Mouse (Mus musculus) hindbrain, embryonic 16.5 days (tissue): Measurements from ENCODE around the gene Tex28. TPM values are rescaled to one million over a fixed set of nuclear protein-coding genes. Genes with fewer than 3 reads are reported as not detected.
"Not testable (repeated sequence)": the region's sequence is repeated elsewhere in the genome, so short reads cannot be mapped to it uniquely, and the experiment has no call there.

Source experiments
- ATAC-seq: fragments of 200-750 bp; cut with Nextera tagmentation; 2 replicates; pipeline ENCODE4 v1.8.0; 2017; ENCODE audit warnings: moderate TSS enrichment, moderate library complexity
- H3K27ac ChIP-seq: fragments of 300-500 bp; sonication (generic); 2 replicates; pipeline ENCODE4 v1.5.1; 2014; ENCODE audit warnings: low read depth, mild to moderate bottlenecking, control low read depth, low read length, moderate library complexity
- H3K27me3 ChIP-seq: fragments of 300-500 bp; sonication (generic); replicated peaks from 2 replicates; pipeline ENCODE4 v1.6.1; 2014; ENCODE audit warnings: low read length; ENCODE audit not compliant: control insufficient read depth, insufficient read depth
- H3K36me3 ChIP-seq: fragments of 300-500 bp; sonication (generic); 2 replicates; pipeline ENCODE4 v1.6.1; 2014; ENCODE audit warnings: mild to moderate bottlenecking, low read length, moderate library complexity, mixed read lengths; ENCODE audit not compliant: control insufficient read depth, insufficient read depth
- H3K4me1 ChIP-seq: fragments of 300-500 bp; sonication (generic); 2 replicates; pipeline ENCODE4 v1.6.1; 2014; ENCODE audit warnings: low read depth, low read length; ENCODE audit not compliant: control insufficient read depth, insufficient read depth
- H3K4me2 ChIP-seq: fragments of 300-500 bp; sonication (generic); 2 replicates; pipeline ENCODE4 v1.6.1; 2014; ENCODE audit warnings: mild to moderate bottlenecking, low read length, control low read depth, moderate library complexity
- H3K4me3 ChIP-seq: fragments of 300-500 bp; sonication (generic); 2 replicates; pipeline ENCODE4 v1.5.1; 2014; ENCODE audit warnings: mild to moderate bottlenecking, low read length, control low read depth, moderate library complexity
- H3K9ac ChIP-seq: fragments of 300-500 bp; sonication (generic); 2 replicates; pipeline ENCODE4 v1.6.1; 2014; ENCODE audit warnings: low read depth, mild to moderate bottlenecking, control low read depth, low read length, moderate library complexity
- H3K9me3 ChIP-seq: fragments of 300-500 bp; sonication (generic); 2 replicates; pipeline ENCODE4 v1.6.1; 2014; ENCODE audit warnings: mild to moderate bottlenecking, low read length, moderate library complexity; ENCODE audit not compliant: control insufficient read depth
- WGBS: fragments of 180-500 bp; shearing (Covaris S2); extraction: QIAGEN DNeasy Blood & Tissue Kit; methylation state at CpG from one replicate; pipeline ENCODE4 v1.1.7; 2014; 5-methylcytosine and 5-hydroxymethylcytosine counted together
- polyA plus RNA-seq: library from polyadenylated mRNA; unstranded; fragments of >200 nt; fragmentation: Nextera tagmentation; extraction: Ambion mirVana; gene quantifications from 2 replicates; pipeline ENCODE4 v1.2.1, GENCODE M21; 2015

Tex28 gene
- polyA plus RNA-seq, result not detected in 2 replicates

DNA sequence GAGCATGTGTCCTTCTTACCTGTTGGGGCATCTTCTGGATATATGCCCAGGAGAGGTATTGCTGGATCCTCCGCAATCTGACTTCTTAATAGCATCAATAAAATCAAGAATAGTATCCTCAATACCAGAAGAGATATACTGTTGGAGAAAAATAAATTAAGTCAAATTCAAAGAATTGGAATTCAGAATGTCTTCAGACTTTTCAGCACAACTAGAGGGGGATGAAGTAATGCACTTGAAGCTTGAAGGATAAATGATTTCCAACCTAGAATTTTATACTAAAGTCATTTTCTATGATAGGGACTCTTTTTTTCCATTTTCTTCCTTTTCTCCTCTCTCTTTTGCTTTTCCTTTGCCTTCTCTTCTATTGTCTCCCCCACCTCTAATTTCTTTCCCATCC is at the start of gene Tex28:
Gene Tex28 (minus strand): TSS at position 101 of the 400 bp plus-strand sequence.
- Histone ChIP-seq H3K36me3 (no peaks in the 10 kb centered on the region), H3K9me3 (no peaks in the 10 kb centered on the region)
- WGBS, result 94% methylated on average over 1 of the region's 1 CpGs

GRCm38 (mm10) chrX:74203556-74203955 is 35.9 kb upstream of the Tex28 start:
- no peak overlapping the region for H3K4me3 ChIP-seq
- WGBS, result 87% methylated on average over 2 of the region's 2 CpGs
- H3K36me3 ChIP-seq, result no peaks in the 10 kb centered on the region
- no peaks in the 10 kb centered on the region for H3K27me3 ChIP-seq
- no peaks in the 10 kb centered on the region for H3K9me3 ChIP-seq
- ATAC-seq, result no peak
- no peak overlapping the region for H3K9ac ChIP-seq
- no peak overlapping the region for H3K27ac ChIP-seq
- no peak overlapping the region for H3K4me2 ChIP-seq
- H3K4me1 ChIP-seq, result no peaks in the 10 kb centered on the region

More for the DNA sequence above, at the start of gene Tex28:
- no peak for ATAC-seq
- no peak within 1 kb of the TSS for H3K4me2 ChIP-seq
- H3K4me1 ChIP-seq, result no peaks in the 10 kb centered on the region
- H3K4me3 ChIP-seq, result no peak within 1 kb of the TSS
- H3K9ac ChIP-seq, result no peak within 1 kb of the TSS
- H3K27me3 ChIP-seq, result no peaks in the 10 kb centered on the region
- H3K27ac ChIP-seq, result no peak within 1 kb of the TSS

DNA sequence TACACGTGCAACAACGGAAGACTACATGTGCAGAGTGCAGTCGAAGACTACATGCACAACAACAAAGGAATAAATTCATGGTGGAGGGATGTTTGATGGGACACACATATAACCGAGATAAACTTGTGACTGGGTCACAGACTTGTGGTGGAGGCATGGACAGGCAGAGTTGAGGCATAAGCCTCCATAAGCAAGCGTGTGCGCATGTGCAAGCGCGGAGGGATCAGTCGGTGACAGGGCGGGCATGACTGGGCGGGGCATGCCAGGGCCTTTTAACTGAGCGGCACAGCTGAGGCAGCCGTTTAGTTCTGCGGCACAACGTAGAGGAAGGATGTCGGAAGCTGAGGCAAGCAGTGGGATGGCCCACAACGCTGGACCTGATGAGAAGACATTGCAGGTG is 9.3 kb upstream of the Tex28 start, which contains the start of gene Tktl1:
Gene Tktl1 (plus strand): TSS at position 301 of the 400 bp plus-strand sequence.
- no peaks in the 10 kb centered on the region for H3K9me3 ChIP-seq
- H3K4me3 ChIP-seq, result no peak within 1 kb of the TSS
- WGBS, result 90% methylated on average over 17 of the region's 17 CpGs
- no peak within 1 kb of the TSS for H3K4me2 ChIP-seq
- H3K36me3 ChIP-seq, result no peaks in the 10 kb centered on the region
- H3K27ac ChIP-seq, result no peak within 1 kb of the TSS
- no peak for ATAC-seq
- no peaks in the 10 kb centered on the region for H3K4me1 ChIP-seq
- no peaks in the 10 kb centered on the region for H3K27me3 ChIP-seq
- H3K9ac ChIP-seq, result no peak within 1 kb of the TSS

GRCm38 (mm10) chrX:74135263-74135662 is 32.4 kb downstream of the Tex28 start, which contains the start of gene Mecp2:
Gene Mecp2, minus strand, starts transcription at chrX:74135363.
- ATAC-seq, H3K27me3 ChIP-seq, H3K36me3 ChIP-seq, H3K4me2 ChIP-seq, H3K4me1 ChIP-seq, H3K4me3 ChIP-seq, H3K9ac ChIP-seq, H3K27ac ChIP-seq, H3K9me3 ChIP-seq: not testable (repeated sequence)
- WGBS, result 17% methylated on average over 1 of the region's 1 CpGs

- ATAC-seq, result no peak
- H3K4me2 ChIP-seq, result no peak within 1 kb of the TSS
- H3K27ac ChIP-seq, result no peak within 1 kb of the TSS
- no peak within 1 kb of the TSS for H3K9ac ChIP-seq
- no peak within 1 kb of the TSS for H3K4me3 ChIP-seq
- H3K9me3 ChIP-seq, result no peaks in the 10 kb centered on the region
- no peaks in the 10 kb centered on the region for H3K36me3 ChIP-seq
- no peaks in the 10 kb centered on the region for H3K4me1 ChIP-seq
- H3K27me3 ChIP-seq, result no peaks in the 10 kb centered on the region
These were observed 40.5 kb downstream of the Tex28 start, which contains the start of gene Opn1mw for GRCm38 (mm10) chrX:74127164-74127563. Gene Opn1mw, plus strand, starts transcription at chrX:74127464.

- 57% methylated on average over 2 of the region's 2 CpGs for WGBS
- Histone ChIP-seq H3K9ac (no peak overlapping the region), H3K36me3 (no peaks in the 10 kb centered on the region), H3K4me2 (no peak overlapping the region), H3K9me3 (no peaks in the 10 kb centered on the region), H3K4me1 (no peaks in the 10 kb centered on the region), H3K4me3 (no peak overlapping the region), H3K27me3 (no peaks in the 10 kb centered on the region), H3K27ac (no peak overlapping the region)
- ATAC-seq, result no peak
These were observed 42.7 kb downstream of the Tex28 start for GRCm38 (mm10) chrX:74124975-74125374.

DNA sequence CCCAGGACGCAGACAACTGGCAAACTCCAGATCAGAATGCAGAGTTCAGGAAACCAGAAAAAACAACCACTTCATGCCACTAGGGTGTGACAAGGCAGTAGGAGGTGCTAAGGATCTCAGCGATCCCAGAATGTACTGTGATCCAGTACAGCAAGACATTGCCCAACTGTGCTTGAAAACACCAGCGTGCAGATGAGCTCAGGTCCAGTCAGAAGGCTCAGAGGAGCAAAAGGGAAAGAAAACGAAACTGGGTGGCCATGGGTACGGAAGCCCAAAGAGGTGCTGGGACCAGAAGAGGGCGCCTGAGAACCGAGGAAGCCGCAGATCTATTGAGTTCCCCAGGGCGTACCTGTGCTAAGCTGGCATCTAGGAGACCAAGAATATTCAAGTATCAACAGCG is 52.1 kb downstream of the Tex28 start:
- Histone ChIP-seq H3K27me3 (no peaks in the 10 kb centered on the region), H3K4me2 (peak overlapping the region; percentile 46), H3K4me3 (peak overlapping the region; percentile 26), H3K9ac (peak overlapping the region; percentile 37; the same call in 1 of the 2 replicates), H3K36me3 (no peaks in the 10 kb centered on the region), H3K9me3 (no peaks in the 10 kb centered on the region), H3K27ac (no peak overlapping the region), H3K4me1 (no peaks in the 10 kb centered on the region)
- WGBS, result 13% methylated on average over 10 of the region's 10 CpGs
- ATAC-seq, result peak; percentile 78

- H3K27ac ChIP-seq, result no peak overlapping the region
- H3K9me3 ChIP-seq, result no peaks in the 10 kb centered on the region
- H3K27me3 ChIP-seq, result no peaks in the 10 kb centered on the region
- H3K4me1 ChIP-seq, result no peaks in the 10 kb centered on the region
- H3K4me3 ChIP-seq, result no peak overlapping the region
- H3K9ac ChIP-seq, result no peak overlapping the region
- H3K4me2 ChIP-seq, result no peak overlapping the region
- no peaks in the 10 kb centered on the region for H3K36me3 ChIP-seq
- no peak for ATAC-seq
These were observed 53.6 kb downstream of the Tex28 start for GRCm38 (mm10) chrX:74114036-74114435.

- no peaks in the 10 kb centered on the region for H3K4me1 ChIP-seq
- H3K27ac ChIP-seq, result no peak overlapping the region
- H3K9ac ChIP-seq, result no peak overlapping the region
- H3K4me3 ChIP-seq, result no peak overlapping the region
- H3K4me2 ChIP-seq, result no peak overlapping the region
- no peaks in the 10 kb centered on the region for H3K36me3 ChIP-seq
- ATAC-seq, result no peak
- WGBS, result 60% methylated on average over 3 of the region's 3 CpGs
- H3K9me3 ChIP-seq, result no peaks in the 10 kb centered on the region
- no peaks in the 10 kb centered on the region for H3K27me3 ChIP-seq
These were observed 58.9 kb downstream of the Tex28 start for GRCm38 (mm10) chrX:74108747-74109146.

DNA sequence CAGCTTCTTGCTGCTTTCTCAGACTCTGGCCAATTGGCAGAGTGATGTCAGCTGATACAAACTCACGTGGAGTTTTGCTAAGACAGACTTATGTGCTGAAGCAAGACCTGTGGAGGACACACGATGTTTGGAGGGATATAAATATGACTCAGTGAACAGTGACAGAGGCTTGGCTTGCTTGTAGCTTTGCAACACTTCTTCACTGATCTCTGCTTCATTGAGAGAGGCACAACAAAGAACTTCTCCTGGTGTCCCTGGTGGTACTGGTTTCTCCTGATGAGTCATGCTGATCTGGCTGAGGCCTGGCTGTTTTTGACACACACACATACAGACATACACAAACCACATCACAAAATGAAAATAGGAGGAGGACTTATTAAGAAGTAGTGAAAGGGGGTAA is 61.7 kb downstream of the Tex28 start:
- Histone ChIP-seq H3K36me3 (no peaks in the 10 kb centered on the region), H3K9ac (no peak overlapping the region), H3K27ac (no peak overlapping the region), H3K4me2 (no peak overlapping the region), H3K9me3 (no peaks in the 10 kb centered on the region), H3K27me3 (no peaks in the 10 kb centered on the region), H3K4me3 (no peak overlapping the region), H3K4me1 (no peaks in the 10 kb centered on the region)
- no peak for ATAC-seq
- WGBS, result 60% methylated on average over 2 of the region's 2 CpGs
